Mouse (Mus musculus) T-helper 1 cell (primary cell): ENCODE measurements around the gene Arid3b.
"Not testable (repeated sequence)": the region's sequence is repeated elsewhere in the genome, so short reads cannot be mapped to it uniquely, and the experiment has no call there.

Source experiments
- in situ Hi-C: fragments of 300-600 bp; cut with MboI, MseI; formaldehyde crosslinking; loops from one replicate; pipeline ENCODE4 v1.15.1; 2025; ENCODE audit warnings: high pct_unique_total_duplicates

Gene Arid3b

GRCm38 (mm10) chr9:57836581-57837170, at the start of gene Arid3b:
Gene Arid3b (minus strand): TSS chr9:57836793.
- in situ Hi-C loops: no loop called here

DNA sequence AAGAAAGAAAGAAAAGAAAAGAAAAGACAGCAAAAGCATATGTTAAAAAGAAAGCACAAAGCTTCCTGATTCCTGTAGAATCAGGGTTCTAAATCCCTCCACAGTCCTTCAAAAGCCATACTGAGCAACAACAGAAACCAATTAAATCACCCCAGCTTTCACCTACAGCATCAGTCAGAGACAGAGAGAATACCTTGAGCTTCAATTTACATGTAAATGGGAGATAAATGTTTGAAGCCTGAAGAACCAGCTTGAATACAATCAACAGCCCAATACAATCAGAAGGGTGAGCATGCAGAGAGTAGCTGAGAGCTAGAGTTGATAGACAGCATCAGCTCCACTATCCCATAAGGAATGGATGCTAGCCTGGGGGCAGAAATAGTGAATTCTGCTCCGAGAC, 46.8 kb upstream of the Arid3b start:
- in situ Hi-C loops: no loop called here

DNA sequence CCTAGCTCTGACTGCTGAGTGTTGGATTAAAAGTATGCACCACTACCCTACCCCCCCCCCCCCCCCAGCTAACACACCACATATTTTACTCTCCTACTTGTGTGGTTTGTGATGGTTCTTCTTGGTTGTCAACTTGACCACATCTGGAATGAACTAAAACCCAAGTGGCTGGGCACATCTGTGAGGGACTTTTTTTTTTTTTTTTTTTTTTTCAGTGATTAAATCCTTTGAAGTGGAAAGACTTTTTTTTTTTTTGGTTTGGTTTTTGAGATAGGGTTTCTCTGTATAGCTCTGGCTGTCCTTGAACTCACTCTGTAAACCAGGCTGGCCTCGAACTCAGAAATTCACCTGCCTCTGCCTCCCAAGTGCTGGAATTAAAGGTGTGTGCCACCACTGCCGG, 45.2 kb upstream of the Arid3b start:
- in situ Hi-C loops: not testable (repeated sequence)

GRCm38 (mm10) chr9:57880278-57880677, 43.7 kb upstream of the Arid3b start:
- in situ Hi-C loops: no loop called here

DNA sequence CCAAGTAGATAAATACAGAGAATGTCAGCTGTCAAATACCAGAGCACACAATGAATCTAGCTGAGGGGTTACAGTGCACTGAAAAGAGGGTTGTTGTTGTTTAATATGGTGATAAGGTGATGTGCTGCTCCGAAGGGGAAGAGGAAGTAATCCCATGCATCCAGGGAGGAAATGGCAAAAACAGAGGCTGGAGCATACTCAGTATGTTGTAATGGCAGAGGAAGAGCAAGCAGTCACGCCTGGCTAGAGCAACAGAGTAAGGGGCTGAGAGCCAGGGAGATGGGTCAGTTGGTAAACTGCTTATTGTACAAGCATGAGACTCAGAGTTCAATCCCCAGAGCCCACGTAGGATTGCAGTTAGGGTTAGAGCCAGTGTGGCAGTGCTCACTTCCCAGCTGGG, 42.6 kb upstream of the Arid3b start:
- in situ Hi-C loops: no loop called here

- in situ Hi-C loops: loop anchor here (25.0 kb wide), 1 partner anchor 712 kb away; the partner anchor contains the start of gene Nptn
These were observed 38.4 kb upstream of the Arid3b start for GRCm38 (mm10) chr9:57874994-57875393.

GRCm38 (mm10) chr9:57874134-57874533, 37.5 kb upstream of the Arid3b start:
- in situ Hi-C loops: loop anchor here (25.0 kb wide), 1 partner anchor 713 kb away; the partner anchor contains the start of gene Nptn

DNA sequence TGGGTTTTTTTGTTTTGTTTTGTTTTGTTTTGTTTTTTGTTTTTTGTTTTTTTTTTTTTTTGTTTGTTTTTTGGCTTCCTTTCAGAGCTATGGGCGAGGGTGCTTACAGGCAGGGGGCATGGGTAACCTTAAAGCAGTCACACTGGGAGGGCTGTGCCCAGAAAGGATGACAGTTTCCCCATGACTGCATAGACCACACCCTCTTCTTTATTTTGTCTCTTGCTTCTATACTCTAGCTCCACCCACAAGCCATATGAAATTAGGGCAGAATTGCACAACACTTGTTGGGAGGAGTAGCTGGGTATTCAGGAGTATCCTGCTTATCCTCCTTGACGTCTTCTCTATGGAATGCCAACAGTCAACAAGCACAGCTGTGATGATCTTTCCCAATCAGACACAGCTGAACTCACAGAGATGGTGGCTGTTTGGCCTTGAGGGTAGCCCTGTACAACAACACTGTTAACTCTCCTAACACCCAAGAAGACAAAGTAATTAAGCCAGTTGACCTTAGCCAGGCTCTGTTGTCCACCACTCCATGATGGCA, 33.8 kb upstream of the Arid3b start:
- in situ Hi-C loops: loop anchor here (25.0 kb wide), 1 partner anchor 717 kb away; the partner anchor contains the start of gene Nptn

- in situ Hi-C loops: loop anchor here (25.0 kb wide), 1 partner anchor 719 kb away; the partner anchor contains the start of gene Nptn
These were observed 32.2 kb upstream of the Arid3b start for GRCm38 (mm10) chr9:57868767-57869166.

DNA sequence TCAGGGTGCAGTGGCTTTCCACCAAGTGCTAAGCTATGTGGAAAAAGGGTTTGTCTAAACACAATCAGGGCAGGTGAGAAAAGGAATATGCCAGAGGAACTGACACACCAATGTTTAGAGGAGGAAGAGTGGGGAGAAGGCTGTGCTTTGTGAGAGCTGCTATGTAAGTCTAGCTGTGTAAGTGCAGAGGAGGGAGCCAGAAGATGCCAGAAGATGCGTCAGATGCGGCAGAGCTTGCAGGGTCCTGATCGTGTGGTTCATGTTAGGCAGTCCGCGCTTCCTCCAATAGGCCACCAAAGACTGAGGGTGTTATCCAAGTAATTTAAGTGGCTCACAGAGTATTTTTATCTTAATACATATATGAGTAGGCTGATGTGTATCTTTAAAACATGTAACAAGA, 31.3 kb upstream of the Arid3b start:
- in situ Hi-C loops: loop anchor here (25.0 kb wide), 1 partner anchor 719 kb away; the partner anchor contains the start of gene Nptn

DNA sequence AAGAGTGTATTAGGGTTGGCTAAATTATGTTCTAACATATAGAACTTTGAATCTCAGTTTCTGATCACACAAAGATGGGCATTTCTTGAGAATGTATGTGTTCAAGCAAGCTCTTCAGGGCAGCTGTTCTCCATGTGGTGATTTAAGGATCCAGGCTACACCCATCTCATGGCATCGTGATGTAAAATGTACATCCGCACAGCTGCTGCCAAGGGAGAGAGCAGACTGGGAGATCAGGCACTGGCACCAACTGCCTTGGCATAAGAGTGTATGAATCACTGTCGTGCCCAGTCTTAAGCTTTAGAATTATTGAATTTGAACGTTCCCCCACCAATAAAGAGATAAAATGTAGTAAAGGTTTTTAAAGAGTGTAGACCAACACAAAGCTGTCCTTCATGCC, 30.6 kb upstream of the Arid3b start:
- in situ Hi-C loops: loop anchor here (25.0 kb wide), 1 partner anchor 720 kb away; the partner anchor contains the start of gene Nptn

GRCm38 (mm10) chr9:57866530-57866929, 29.9 kb upstream of the Arid3b start:
- in situ Hi-C loops: loop anchor here (25.0 kb wide), 1 partner anchor 721 kb away; the partner anchor contains the start of gene Nptn

- in situ Hi-C loops: loop anchor here (5.0 to 25.0 kb wide), 3 partner anchors 73 to 723 kb away; partner anchors contain the start of gene Nptn
These were observed 27.7 kb upstream of the Arid3b start for GRCm38 (mm10) chr9:57864336-57864735.

GRCm38 (mm10) chr9:57861951-57862471, 25.4 kb upstream of the Arid3b start:
- in situ Hi-C loops: loop anchor here (5.0 to 25.0 kb wide), 3 partner anchors 75 to 725 kb away; partner anchors contain the start of gene Nptn

GRCm38 (mm10) chr9:57856456-57856855, 19.9 kb upstream of the Arid3b start:
- in situ Hi-C loops: loop anchor here (25.0 kb wide), 1 partner anchor 731 kb away; the partner anchor contains the start of gene Nptn

DNA sequence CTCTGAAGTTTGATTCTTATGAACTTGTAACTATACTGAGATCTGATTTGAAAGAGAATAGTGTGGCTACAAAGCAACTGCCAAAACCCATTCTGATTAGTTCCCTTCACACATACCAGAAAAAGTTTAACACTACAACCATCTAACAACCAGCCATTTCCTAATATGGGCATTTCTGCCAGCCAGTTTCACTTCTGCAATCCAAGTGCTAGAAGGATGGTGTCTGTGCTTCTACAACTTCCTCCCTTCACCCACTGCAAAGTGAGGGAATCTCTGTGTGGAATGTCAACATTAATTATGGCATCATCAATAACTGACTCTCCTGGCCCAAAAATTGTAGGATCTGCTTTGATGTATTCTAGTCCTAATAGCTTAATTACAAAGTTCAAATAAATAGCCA, 17.7 kb upstream of the Arid3b start:
- in situ Hi-C loops: loop anchor here (25.0 kb wide), 1 partner anchor 733 kb away; the partner anchor contains the start of gene Nptn

DNA sequence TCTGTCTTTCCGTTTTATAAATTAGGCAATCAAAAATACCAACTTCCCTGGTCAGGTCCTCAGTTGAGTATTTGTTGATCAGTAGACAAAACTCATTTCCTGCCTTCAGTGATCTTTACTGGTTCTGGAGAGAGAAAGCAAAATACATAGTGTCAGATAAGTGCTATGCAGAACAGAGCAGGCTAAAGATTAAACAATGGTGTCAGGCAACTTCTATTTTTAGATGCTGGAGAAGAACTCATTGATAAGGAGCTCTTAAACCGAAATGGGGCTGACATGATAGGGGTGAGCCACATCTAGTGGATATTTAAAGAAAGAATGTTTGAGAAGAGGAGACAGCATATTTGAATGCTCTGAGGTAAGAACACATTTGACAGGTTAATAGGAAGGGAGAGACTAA, 2.4 kb upstream of the Arid3b start:
- in situ Hi-C loops: no loop called here

DNA sequence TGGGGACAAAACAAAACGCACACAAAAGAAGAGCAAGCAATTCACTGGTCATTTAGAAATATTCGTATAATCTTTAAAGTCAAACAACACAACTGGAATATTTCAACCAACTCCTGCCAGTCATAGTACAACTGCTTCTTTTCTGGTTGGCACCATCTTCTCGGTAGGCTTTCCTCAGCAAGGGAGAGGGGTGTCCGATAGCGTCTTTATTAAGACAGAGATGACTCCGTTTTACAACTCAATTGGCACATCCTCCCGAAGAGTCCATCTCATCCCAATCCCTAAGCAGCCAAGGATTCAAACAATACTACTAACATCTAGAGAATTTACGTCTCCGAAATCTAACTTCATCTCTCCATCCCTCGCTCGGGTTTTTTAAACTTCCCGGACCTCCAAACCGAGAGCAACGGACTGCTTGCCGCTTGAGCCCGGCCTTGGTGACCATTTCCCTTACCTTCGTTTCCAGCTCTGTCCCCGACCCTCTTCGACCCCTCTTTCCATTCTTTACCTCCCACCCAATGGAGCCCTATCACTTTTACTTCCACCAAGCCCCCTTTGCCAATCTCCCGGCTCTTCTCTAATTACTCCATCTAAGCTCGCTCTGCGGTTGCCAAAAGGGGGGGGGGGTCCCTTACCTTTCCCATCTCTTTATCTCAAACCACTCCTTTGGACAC, 615 bp downstream of the Arid3b start:
- in situ Hi-C loops: no loop called here

DNA sequence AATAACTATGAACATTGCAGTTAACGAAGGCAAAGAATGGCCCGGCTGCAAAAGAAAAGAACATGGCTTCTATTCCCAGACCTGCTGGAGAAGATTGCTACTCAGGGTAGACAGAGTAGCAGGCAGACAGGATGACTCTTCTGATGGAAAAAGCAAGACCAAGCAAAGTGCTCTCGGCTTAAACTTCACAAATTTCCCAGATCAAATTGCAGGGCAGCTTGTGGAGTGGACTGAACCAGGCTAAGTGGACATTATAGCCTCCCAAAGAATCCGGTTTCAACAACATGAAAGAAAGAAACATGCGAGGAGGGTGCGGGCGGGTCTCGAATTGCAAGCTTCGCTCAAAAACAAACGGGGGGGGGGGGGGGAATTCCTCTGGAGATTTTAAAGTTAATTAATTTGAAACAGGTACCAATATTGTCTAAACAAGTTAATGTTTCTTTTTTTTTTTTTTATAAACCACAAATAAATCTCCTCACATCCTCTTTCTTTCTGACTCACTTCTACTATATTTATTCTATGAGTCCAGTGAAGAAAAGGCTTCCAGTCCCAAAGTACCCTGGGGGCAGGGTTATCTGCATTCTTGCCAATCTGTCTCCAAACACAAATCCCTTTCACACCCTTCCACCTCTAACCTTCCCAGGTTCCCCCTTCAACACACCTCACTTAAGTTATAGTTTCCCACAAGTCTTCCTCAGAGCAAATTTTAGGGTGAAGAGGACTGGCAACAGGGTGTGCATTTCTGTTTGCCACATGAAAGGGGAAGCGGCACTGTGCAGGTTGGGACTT, 1.8 kb downstream of the Arid3b start:
- in situ Hi-C loops: no loop called here

- in situ Hi-C loops: no loop called here
These were observed 2.7 kb downstream of the Arid3b start for GRCm38 (mm10) chr9:57833762-57834471.
